Mouse (Mus musculus) 416B (cell line): ENCODE data around the gene Ets2.
"Not testable (repeated sequence)": the region's sequence is repeated elsewhere in the genome, so short reads cannot be mapped to it uniquely, and the experiment has no call there.

Experiments used
- DNase-seq: peaks from one replicate; pipeline ENCODE4 v3.0.0; 2011; ENCODE audit warnings: low read depth

The Ets2 gene

DNA sequence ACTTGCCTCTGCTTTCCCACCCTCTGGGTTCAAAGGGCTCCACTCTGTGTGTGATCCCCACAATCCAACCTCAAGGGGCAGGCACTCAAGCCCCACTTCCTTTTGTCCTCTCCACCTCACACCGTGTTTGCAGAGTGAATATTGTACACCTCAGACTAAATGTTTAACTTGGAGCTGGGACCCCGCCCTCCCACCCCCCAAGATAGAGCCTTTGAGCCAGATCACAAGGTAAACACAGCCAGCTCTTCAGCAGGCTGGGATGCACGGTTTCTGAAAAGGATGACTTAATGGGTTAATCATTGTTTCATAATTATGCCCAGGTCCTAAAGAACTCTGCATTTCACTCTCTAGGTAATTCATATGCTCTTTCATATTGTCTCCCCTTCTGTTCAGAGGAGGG lies 2.2 kb upstream of the Ets2 start:
- no peak for DNase-seq

DNA sequence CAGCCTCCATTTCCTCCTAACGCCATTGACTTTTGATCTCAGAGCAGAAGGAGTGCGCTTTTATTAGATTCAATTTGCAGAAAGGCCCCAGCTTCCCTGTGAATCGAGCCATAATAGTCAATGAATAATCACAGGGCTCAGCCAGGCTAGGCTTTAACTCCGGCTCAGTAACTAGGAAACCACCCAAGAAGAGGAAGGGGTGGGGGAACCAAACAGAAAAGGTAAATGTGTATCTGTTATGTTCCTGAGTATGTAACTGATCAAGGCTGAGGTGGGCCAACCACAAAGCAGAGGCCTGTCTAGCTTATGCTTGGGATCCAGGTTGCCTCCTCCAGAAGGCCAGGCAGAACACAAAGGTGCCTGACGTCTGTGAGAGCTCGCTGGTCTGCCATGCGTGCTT lies 1.7 kb upstream of the Ets2 start:
- DNase-seq, result no peak

DNA sequence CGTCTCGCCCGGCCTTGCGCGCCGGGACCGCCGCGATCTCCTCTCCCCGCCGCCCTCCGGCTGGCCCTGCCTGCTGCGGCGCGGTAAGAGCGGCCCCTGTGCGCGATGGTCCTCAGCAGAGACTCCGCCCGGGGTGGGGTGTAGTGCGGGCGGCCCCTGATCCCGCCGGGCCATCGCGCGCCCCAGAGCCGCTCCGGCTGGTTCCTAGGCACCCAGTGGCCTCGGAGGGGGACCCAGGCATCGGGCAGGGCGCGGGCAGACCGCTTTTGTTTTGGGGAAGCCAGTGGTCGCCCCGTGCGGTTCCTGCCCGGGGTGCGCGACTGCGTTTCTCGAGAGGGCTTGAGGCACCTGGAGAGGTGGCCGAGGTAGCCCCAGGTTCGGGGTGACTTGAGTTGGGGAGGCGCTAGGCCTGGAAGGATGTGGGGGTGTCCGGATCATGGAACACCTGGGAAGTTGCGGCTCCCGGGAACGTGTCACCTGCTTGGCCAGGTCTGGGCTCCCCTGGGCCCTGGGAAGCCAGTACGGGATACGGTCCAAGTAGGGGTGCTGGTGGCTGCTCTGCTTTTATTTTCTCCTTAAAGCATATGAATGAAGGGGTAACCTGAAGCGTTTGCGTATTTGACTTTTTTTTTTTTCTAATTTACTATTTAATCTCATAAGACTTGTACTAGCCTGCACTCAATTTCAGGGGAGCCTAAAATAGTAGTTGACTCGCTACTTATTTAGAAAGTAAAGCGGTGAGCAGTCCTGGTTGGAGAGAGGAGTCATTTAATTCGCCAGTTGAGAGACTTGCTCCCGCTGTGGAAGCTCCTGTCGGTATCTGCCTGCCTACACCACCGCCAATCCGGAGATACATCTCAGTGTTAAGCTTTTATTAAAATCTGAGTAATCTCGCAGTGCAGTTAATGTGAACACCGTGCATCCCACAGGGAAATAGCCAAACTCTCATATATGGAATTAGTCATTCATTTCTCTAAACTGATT lies 979 bp downstream of the Ets2 start:
- peak; percentile 55 for DNase-seq

DNA sequence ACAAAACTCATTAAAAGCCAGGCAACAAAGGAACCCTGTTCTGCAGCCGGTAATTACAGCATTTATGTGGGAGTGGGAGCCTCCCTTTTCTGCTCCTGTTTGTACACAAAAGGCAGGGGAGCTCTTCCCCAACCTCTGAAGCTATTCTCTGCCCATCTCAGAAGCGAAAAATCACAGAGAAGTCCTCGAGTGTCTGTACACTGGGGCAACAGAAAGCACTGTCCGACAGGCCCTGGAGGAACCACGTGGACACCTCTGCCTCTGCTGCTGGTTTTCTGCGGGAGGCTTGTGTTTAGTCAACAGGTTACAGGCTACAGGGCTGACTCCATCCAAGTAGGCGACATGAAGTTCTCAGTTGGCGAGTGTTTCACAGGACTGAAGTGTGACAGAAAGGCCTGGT lies 2.1 kb downstream of the Ets2 start:
- no peak for DNase-seq

DNA sequence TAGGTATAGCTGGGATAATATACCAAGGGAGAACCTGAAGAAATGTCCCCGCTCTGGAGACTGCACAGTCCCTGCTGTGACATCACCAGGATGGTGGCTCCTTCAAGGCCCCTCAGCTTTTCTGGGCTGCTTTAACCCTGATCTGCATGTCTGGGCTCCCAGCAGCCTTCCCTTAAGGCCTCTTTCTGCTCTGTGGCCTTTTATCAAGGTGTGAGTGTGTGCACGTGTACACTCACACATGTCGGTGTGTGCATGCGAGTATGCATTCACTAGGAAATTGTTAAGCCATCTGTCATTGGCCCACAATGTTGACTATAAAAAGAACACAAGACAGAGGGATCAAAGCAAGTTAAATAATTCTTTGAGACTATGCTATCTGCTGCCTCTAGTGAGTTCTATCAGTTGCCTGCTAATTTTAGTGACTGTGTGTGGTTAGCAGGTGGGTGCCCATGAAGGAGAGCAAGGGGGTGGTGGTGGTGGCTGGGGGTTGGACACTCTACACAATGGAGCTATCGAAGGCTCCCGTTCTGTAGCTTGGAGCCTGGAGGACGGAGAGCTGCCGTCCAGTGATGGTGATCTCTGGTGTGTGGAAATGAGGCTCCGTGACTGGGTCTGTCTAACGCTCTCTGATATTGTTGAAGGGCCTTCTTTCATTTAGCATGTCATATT lies 2.9 kb downstream of the Ets2 start:
- DNase-seq, result no peak

DNA sequence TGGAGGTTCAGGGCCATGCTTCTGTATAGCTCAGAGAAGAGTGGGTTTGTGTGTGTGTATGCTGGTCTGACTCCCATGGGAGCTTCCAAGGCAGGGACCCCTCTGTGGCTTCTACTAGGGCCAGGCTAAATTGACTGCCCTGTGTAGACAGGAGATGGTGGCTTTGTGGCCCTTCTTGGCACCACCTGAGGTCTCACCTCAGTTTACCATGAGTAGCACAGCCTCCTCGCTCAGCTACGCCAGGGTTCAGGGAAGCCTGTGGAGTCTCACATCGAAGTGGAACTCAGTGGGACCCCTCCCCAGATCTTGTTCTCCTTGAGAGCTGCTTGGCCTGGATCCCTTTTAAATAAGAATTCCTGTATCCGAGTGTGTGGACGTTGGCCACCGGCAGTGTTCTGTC lies 3.9 kb downstream of the Ets2 start:
- no peak for DNase-seq

DNA sequence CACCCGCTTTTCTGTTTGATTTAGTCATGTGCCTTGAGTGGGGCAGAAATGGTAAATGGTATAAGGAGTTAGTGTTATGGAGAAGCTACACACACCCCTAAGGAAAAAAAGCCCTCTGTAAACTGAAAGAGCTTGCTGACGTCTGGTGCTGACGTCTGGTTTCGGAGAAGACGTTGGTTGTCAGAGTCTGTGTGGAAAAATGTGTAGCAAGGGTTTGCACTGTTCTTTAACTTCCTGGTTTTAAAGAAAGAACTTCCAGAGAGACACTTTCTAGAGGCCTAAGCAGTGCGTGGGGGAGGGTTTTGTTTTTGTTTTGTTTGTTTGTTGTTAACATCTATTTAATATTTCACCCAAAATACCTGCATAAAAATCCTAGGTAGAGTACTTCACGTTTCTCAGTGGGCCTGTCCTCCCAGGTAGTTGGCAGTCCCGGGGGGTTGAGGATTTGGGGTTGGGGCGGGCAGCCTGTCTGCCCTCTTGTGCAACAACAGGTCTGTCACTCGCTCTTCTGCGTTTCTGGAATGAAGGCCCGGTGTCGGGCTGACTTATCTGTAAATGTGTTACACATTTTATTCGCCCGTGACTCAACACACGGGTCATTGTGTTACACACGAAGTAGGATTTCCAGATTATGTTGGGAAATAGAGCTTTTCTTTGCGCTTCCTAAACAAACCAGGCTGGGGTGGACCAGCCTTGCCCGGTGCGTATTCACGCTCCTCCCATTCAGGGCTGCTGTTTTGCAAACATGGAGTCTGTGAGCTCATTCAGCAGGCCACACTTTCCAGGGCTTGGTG lies 6.5 kb downstream of the Ets2 start:
- DNase-seq, result peak; percentile 50

DNA sequence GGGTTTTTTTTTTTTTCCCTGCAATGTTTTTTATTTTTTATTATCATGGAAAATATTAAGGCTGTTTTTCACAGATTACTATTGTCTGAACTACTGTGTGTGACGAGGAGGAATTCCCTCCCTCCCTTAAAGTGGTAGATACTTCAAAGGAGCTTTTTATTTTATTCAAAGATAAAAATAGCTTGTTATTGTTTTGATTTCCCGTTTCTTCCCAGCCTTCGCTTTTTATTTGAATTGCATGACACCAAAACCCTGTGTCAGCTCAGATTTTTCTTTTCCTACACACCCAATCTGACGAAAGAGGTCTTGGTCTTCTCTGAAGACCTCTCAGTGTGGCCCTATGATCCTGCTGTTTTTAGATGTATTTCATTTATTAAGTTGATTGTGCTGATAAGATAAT lies 7.3 kb downstream of the Ets2 start:
- no peak for DNase-seq

DNA sequence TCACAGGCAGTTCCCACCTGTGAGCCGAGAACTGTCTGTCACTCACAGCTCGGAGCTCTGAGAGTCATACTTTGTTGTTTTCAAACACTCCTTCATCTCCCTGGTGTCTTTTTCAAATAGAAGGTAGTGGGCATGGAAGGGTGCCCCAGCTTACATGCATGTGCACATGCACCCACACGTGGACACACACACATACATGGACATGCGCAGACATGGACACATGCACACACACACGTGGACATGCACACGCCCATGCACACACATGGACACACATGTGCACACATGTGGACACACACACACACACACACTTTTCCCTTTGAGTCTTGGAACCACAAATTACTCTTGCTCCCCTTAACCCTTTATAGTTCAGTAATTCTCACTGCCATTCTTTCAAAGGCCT lies 8.3 kb downstream of the Ets2 start:
- no peak for DNase-seq

DNA sequence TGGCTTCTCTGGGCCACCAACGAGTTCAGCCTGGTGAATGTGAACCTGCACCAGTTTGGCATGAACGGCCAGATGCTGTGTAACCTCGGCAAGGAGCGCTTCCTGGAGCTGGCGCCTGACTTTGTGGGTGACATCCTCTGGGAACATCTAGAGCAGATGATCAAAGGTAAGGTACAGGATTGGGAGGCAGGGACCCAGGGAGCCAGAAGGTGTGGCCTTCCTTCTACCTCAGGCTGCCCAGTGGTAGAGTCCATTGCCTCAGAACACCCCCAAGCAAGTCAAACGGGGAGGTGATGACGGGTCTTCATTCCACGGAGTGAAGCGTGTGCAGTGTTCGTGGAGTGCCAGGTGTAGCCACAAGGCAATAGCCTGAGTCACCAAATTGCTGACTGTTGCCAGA lies 10.2 kb downstream of the Ets2 start:
- no peak for DNase-seq

DNA sequence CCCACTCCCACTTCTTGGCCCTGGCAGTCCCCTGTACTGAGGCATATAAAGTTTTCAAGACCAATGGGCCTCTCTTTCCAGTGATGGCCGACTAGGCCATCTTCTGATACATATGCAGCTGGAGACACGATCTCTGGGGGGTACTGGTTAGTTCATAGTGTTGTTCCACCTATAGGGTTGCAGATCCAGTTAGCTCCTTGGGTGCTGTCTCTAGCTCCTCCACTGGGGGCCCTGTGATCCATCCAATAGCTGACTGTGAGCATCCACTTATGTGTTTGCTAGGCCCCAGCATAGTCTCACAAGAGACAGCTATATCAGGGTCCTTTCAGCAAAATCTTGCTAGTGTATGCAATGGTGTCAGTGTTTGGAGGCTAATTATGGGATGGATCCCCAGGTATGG lies 11.2 kb downstream of the Ets2 start:
- DNase-seq, result not testable (repeated sequence)

DNA sequence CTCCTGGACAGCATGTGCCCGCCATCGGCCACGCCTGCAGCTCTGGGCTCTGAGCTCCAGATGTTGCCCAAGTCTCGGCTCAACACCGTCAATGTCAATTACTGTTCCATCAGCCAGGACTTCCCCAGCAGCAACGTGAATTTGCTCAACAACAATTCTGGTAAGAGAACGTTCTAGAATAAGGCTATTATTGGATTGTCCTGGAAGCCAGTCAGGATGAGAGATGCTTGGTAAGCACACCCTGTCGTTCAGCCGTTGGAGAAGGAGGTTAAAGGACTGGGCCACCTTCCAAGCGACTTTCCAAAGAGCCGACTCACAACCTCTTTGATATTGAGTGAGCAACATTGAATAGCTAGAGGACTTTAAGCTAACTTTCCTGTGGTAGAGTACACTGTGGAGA lies 13.2 kb downstream of the Ets2 start:
- no peak for DNase-seq

DNA sequence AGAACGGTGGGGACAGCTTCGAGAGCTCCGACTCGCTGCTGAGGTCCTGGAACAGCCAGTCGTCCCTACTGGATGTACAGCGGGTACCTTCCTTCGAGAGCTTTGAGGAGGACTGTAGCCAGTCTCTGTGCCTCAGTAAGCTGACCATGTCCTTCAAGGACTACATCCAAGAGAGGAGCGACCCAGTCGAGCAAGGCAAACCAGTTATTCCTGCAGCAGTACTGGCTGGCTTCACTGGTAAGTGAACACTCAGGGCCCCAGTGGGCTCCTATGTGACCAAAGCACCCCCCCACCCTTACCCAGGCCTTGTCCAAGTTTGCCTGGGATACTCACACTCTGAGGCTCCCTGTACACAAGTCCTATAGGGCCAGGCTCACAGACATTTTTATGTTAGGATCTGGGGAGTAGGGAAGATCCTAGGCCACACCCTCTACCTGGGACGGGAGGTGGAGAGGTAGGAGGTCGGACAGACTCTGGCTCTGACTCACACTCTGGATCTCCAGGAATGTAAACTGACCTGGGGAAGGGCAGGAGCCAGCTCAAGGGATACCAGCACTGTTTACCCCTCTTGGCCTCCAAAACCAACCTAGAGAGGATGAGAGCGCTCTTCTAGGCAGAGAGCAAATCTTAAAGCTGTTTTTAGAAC lies 14.3 kb downstream of the Ets2 start:
- no peak for DNase-seq

DNA sequence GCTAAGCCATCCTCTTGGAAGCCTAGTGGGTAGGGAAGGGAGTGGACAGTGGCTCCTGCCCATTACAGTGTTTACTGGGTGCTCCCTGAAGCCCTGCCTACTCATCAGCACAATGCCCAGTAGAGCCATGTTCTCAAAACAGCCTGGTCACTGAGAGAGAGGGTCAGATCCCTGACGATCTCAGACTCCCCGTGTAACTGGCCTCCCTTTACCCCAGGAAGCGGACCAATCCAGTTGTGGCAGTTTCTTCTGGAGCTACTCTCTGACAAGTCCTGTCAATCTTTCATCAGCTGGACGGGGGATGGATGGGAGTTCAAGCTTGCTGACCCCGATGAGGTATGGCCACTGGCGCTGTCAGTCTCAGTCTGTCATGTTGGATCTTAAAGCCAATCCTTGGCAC lies 15.8 kb downstream of the Ets2 start:
- no peak for DNase-seq

DNA sequence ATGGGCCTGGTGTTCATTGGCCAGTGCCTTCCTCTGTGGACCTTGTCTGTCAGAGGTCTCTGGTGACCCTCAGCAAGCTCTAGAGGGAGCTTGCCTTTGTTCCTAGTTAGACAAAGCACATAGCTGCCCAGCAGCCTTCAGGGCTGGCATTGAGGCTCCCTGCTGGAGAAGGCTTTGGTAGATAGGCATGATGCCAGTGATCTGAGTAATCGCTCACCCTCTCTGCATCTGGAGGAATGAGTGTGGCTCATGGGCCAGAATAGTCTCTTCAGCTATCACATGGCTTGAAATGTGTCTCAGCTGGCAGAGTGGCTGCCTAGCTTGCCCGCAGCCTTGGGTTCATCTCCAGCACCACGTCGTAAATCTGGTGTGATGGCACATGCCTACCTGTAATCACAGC lies 16.2 kb downstream of the Ets2 start:
- no peak for DNase-seq

DNA sequence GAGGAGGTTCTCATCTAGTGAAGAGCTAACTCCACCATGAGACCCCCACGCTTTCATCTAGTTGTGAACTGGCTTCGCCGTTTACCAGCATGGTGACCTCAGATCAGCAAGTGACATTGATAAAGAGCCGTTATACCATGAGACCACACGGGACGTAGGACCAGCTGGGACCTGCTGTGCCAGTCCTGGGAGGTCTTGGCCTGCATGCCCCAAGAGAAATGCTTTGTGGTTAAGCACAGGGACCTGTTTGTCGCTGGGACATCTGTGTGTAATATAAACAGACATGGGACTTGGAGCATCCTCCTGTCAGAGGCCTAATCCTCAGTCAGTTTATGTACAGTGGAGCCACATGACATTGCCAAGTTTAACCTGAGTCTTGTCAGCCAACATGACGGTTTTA lies 18.7 kb downstream of the Ets2 start:
- no peak for DNase-seq

DNA sequence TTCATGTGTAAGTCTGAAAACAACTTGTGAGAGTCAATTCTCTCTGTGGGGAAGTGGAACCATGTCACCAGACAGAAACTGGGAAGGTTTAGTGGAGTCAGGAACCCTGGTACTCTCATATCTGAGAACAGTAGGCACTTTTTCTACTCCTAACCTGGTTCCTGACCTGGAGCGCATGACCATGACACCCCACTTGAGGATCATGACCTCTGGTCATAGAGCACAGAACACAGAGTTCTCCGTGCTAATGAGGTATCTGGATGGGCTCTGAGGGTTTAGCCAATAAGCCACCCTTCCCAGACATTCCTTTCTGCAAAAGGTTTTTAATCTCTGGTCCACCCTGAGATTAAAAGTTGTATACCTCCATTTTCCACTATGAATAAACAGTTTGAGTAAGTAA lies 22.4 kb downstream of the Ets2 start:
- DNase-seq, result no peak

DNA sequence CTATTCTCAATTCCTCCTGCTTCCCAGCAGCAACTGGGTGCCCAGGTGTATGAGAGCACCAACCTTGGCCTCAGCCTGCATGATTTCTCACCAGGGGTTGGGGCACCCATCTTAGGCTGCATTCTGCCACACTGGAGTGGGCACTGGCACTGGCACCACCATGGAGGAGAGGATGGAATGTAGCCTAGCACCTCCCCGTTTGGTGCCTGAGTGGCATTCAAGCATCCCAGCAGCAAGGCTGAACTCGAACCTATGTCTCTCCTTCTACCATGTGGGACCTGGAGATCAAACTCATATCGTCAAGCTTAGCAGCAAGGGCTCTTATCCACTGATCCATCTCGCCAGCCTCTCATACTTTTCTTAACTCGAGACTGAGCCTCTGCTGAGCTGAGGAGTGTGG lies 22.9 kb downstream of the Ets2 start:
- no peak for DNase-seq

DNA sequence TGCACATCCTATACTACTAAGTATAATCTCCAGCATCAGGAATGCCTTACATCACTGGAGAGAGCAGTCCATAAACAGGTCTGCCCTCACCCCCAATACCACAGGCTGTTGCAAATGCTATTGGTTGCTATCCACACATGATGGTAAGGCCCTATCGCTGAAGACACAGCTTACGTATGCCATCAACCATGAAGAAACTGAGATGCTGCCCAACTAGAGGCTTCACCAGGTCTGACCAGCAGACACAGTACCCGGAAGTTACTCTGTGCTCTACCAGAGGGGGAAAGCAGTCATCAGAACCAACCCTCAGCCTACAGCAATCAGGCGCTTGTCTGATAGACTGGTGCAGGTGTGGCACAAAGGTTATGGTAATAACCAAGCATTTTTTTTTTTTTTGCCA lies 24.9 kb downstream of the Ets2 start:
- DNase-seq, result no peak

DNA sequence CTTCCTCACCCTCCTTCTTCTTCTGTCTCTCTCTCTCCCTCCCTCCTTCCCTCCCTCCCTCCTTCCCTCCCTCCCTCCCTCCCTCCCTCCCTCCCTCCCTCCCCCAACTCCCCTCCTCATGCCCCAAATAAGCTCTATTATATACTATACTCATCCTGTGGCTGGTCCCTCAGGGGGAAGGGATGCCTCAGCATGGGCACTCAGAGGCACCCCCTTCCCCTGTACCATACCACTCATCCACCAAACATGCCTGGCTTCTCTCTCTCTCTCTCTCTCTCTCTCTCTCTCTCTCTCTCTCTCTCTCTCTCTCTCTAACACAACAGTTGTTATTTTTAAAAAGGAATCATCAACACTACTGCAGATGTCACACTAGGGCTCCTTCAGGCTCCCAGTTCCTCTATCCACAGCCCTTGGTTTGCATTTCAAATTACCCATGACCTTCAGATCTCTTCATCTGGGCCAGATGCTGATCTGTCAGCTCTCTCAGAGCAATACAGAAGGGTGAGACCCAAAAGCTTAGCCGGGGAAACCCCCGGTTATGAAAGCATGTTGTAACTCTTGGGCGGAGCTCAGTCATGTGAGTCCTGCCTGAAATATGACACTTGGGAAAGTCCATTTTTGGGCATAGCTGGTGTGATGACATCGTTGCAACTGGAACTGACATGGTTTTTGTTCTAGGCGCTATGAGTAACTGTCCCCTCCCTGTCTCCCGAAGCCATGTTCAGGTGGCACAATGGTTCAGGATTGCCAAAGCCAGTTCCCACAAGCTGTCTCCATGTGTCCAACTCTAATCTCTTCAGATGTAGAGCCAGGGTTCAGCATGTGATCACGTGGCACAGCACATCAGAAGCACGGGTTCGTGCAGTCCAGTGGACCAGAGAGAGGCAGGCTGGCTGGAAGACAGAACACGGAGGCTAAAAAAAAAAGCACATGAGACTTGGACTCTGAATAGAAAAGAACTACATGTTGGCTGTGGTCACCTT lies 26.9 kb downstream of the Ets2 start:
- DNase-seq, result peak; percentile 96

DNA sequence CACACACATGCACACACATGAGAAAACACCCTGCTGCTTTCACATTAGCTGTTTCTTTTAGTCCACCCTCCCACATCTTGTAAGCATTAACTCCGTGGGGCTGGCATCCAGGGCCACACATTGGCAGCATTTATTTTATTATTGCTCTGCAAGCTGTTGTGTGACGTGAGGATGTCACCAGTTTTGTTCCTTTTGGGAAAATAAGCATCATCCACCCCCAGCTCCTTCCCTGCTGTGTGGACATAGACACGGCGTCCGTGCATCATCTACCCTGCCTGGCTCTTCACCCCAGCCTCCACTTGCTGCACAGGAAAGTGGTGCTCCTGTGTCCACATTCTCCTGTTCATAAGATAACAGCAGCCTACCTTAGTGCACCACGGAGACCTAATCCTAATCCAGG lies 27.9 kb downstream of the Ets2 start:
- no peak for DNase-seq
